Comparison of ENCODE assay signal across 8 mouse cellular contexts in genomic region chr5:35756997-35757638, GRCm38 (mm10). TPM values are rescaled to one million over a fixed set of nuclear protein-coding genes. Genes with fewer than 3 reads are reported as not detected.
DNase-seq lines count a peak whose midpoint lies in the region; ATAC-seq lines count a peak whose summit lies in the region.

No protein-coding gene starts in this region.

- ATAC-seq in hematopoietic stem cell, adult 5-6 weeks (replicated peaks in 1 of 2; ENCODE audit: insufficient read depth in 1 of 2, low FRiP score in 2 of 2, low TSS enrichment in 1 of 2, low read depth in 1 of 2, poor library complexity in 2 of 2, severe bottlenecking in 2 of 2): peak; percentile 12 to 15; a peak in 2 of 4 replicates
- peak; percentile 49 for ATAC-seq in midbrain, embryonic 14.5 days (ENCODE audit: low FRiP score, low TSS enrichment)

- DNase-seq in A20 (ENCODE audit: low read depth, low spot score): peak; percentile 59
- DNase-seq in CD4-positive helper T cell, adult 2 months (ENCODE audit: low read depth, low spot score): peak; percentile 80
- DNase-seq in cerebellum, postnatal 14 days: peak; percentile 57 to 73
- peak; percentile 66 to 72 for DNase-seq in left cerebral cortex, postnatal 10 days (ENCODE audit: extremely low spot score in 1 of 2, low spot score in 2 of 2)
- peak; percentile 77 for DNase-seq in midbrain, embryonic 14.5 days
- DNase-seq in thymus, adult 18-20 months: peak; percentile 16 to 43
- no peak for DNase-seq in urinary bladder, postnatal 25 days (ENCODE audit: low spot score)

- H3K9ac ChIP-seq in midbrain, embryonic 14.5 days (replicated peaks; ENCODE audit: low read length): peak overlapping the region; percentile 45

- H3K9me3 ChIP-seq in midbrain, embryonic 14.5 days (ENCODE audit: control insufficient read depth, low read length): no peaks in the 10 kb centered on the region

- H3K4me2 ChIP-seq in midbrain, embryonic 14.5 days (ENCODE audit: low read length): peak overlapping the region; percentile 99

- 4% methylated on average over 26 of the region's 26 CpGs for WGBS in midbrain, embryonic 14.5 days

- peaks cover 24% of the 10 kb centered on the region for H3K27me3 ChIP-seq in midbrain, embryonic 14.5 days (ENCODE audit: control insufficient read depth, insufficient read depth, low read length)

- H3K27ac ChIP-seq in midbrain, embryonic 14.5 days (replicated peaks; ENCODE audit: low read depth, low read length): peak overlapping the region; percentile 74

- intact Hi-C loops in left cerebral cortex, postnatal 10 days (cut with DNase I): no loop called here

- peak overlapping the region; percentile 59 for H3K4me3 ChIP-seq in midbrain, embryonic 14.5 days (replicated peaks; ENCODE audit: low read depth, low read length)

- H3K36me3 ChIP-seq in midbrain, embryonic 14.5 days (ENCODE audit: control insufficient read depth, insufficient read depth, low read length): no peaks in the 10 kb centered on the region

- H3K4me1 ChIP-seq in midbrain, embryonic 14.5 days (ENCODE audit: control insufficient read depth, insufficient read depth, low read length): peaks cover 9% of the 10 kb centered on the region; the same call in 1 of the 2 replicates

RNA-seq across cellular contexts. Expression of gene Ablim2, which starts 0.6 kb away (rescaled TPM):
- total RNA-seq in hematopoietic stem cell, adult 5-6 weeks (2017): 3.7 TPM in 1 of 2 replicates, not detected in the other
- 10 to 100 TPM; 73.1 to 80.7 TPM for total RNA-seq in left cerebral cortex, postnatal 10 days (2021)
- polyA plus RNA-seq in midbrain, embryonic 14.5 days (2014; fragmentation: Nextera tagmentation; extraction: Ambion mirVana): 9.6 and 13.9 TPM in 2 replicates

RNA-seq across cellular contexts. Expression of gene Sh3tc1, which starts 17.3 kb away (rescaled TPM):
- total RNA-seq in hematopoietic stem cell, adult 5-6 weeks (2017): 1.9 and 10.8 TPM in 2 replicates
- total RNA-seq in left cerebral cortex, postnatal 10 days (2021): 1 to 10 TPM; 2.8 to 4.1 TPM
- polyA plus RNA-seq in midbrain, embryonic 14.5 days (2014; fragmentation: Nextera tagmentation; extraction: Ambion mirVana): 1.7 and 2.2 TPM in 2 replicates

Comparison
In these comparisons a context has a peak if more than half of its experiments do, and no peak if none do; other contexts are left out.
1. RNA of gene Ablim2, which starts 0.6 kb away (total RNA-seq): 73.1 to 80.7 TPM in left cerebral cortex, postnatal 10 days; 3.7 TPM in hematopoietic stem cell, adult 5-6 weeks; every median in the first group is over 10 times any median in the second.